Mouse (Mus musculus): ENCODE measurements around the gene Naf1. TPM values are rescaled to one million over a fixed set of nuclear protein-coding genes. Genes with fewer than 3 reads are reported as not detected.
A peak's percentile ranks its signal among the peaks of the same experiment; 100 is the strongest.

Gene Naf1
- polyA plus RNA-seq (2015; fragmentation: Nextera tagmentation; extraction: Ambion mirVana) = 1.8 and 2.7 TPM in 2 replicates

GRCm38 (mm10) chr8:66860023-66860422, at the start of gene Naf1:
Gene Naf1 (plus strand): TSS chr8:66860217.
- peak within 1 kb of the TSS; percentile 76 for H3K27ac ChIP-seq
- under 1% methylated on average over 37 of the region's 37 CpGs for WGBS
- H3K27me3 ChIP-seq = no peaks in the 10 kb centered on the region
- H3K9me3 ChIP-seq = no peaks in the 10 kb centered on the region
- peak within 1 kb of the TSS; percentile 77 for H3K9ac ChIP-seq (replicated peaks)
- peaks cover 2% of the 10 kb centered on the region; the same call in 1 of the 2 replicates for H3K36me3 ChIP-seq
- peak; percentile 98 for ATAC-seq
- H3K4me1 ChIP-seq (replicated peaks) = peaks cover 23% of the 10 kb centered on the region
- peak within 1 kb of the TSS; percentile 84 for H3K4me3 ChIP-seq (replicated peaks)
- peak within 1 kb of the TSS; percentile 87 for H3K4me2 ChIP-seq (replicated peaks)

DNA sequence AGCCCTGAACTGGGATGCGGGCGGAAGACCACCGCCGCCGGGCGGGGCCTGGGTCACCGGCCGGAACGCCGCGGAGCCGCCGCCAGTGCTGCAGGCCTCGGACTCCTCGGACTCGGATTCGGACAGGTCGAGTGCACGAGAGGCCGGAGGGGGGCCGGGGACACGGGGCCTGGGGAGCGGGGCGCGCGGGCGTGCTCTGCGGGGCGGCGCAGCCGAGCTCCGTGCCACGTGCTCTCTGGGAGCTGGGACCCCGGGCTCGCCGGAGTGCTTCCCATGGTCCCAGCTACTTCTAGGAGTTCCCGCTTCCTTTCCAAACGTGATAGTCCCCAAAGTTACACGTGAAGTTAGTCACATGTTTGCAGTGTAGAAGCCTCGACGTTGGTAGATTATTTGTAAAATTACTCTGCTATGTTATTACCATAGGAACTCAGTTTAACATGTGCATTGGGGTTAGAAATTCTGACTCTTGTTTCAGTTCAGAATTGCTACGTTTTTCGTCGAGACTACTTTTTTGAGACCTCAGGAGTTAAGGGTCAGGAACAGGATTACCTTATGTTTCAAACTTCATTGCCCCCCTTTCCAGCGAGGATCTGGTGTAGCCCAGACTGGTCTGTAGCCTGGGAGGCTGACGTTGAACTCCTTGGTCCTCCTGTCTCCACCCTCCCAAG, 1.0 kb downstream of the Naf1 start:
- Histone ChIP-seq H3K4me3 (replicated peaks) (peak overlapping the region; percentile 84), H3K9me3 (no peaks in the 10 kb centered on the region), H3K36me3 (peaks cover 3% of the 10 kb centered on the region; the same call in 1 of the 2 replicates), H3K4me2 (replicated peaks) (peak overlapping the region; percentile 87), H3K27me3 (no peaks in the 10 kb centered on the region), H3K9ac (replicated peaks) (peak overlapping the region; percentile 77), H3K27ac (no peak overlapping the region), H3K4me1 (replicated peaks) (peaks cover 23% of the 10 kb centered on the region)
- under 1% methylated on average over 46 of the region's 46 CpGs for WGBS
- ATAC-seq = peak; percentile 75

GRCm38 (mm10) chr8:66861589-66862500, 1.8 kb downstream of the Naf1 start:
- H3K9me3 ChIP-seq = no peaks in the 10 kb centered on the region
- H3K36me3 ChIP-seq = peaks cover 3% of the 10 kb centered on the region; the same call in 1 of the 2 replicates
- H3K27me3 ChIP-seq = no peaks in the 10 kb centered on the region
- peak overlapping the region; percentile 87 for H3K4me2 ChIP-seq (replicated peaks)
- peaks cover 23% of the 10 kb centered on the region for H3K4me1 ChIP-seq (replicated peaks)
- peak overlapping the region; percentile 84 for H3K4me3 ChIP-seq (replicated peaks)
- no peak overlapping the region for H3K27ac ChIP-seq
- H3K9ac ChIP-seq (replicated peaks) = peak overlapping the region; percentile 19; the same call in 1 of the 2 replicates
- WGBS = 56% methylated on average over 5 of the region's 5 CpGs
- ATAC-seq = no peak

GRCm38 (mm10) chr8:66863761-66864160, 3.7 kb downstream of the Naf1 start:
- Histone ChIP-seq H3K36me3 (peaks cover 3% of the 10 kb centered on the region; the same call in 1 of the 2 replicates), H3K9me3 (no peaks in the 10 kb centered on the region), H3K4me1 (replicated peaks) (peaks cover 23% of the 10 kb centered on the region), H3K4me2 (replicated peaks) (no peak overlapping the region), H3K27ac (no peak overlapping the region), H3K9ac (replicated peaks) (no peak overlapping the region), H3K4me3 (replicated peaks) (no peak overlapping the region), H3K27me3 (no peaks in the 10 kb centered on the region)
- 93% methylated on average over 3 of the region's 3 CpGs for WGBS
- no peak for ATAC-seq

- H3K4me2 ChIP-seq (replicated peaks) = no peak overlapping the region
- 80% methylated on average over 1 of the region's 1 CpGs for WGBS
- H3K36me3 ChIP-seq = peaks cover 3% of the 10 kb centered on the region; the same call in 1 of the 2 replicates
- no peak overlapping the region for H3K27ac ChIP-seq
- peaks cover 23% of the 10 kb centered on the region for H3K4me1 ChIP-seq (replicated peaks)
- no peaks in the 10 kb centered on the region for H3K9me3 ChIP-seq
- H3K4me3 ChIP-seq (replicated peaks) = no peak overlapping the region
- H3K27me3 ChIP-seq = no peaks in the 10 kb centered on the region
- H3K9ac ChIP-seq (replicated peaks) = no peak overlapping the region
- no peak for ATAC-seq
Observed at GRCm38 (mm10) chr8:66865120-66865519, 5.1 kb downstream of the Naf1 start.

- no peak for ATAC-seq
- Histone ChIP-seq H3K36me3 (peaks cover 3% of the 10 kb centered on the region; the same call in 1 of the 2 replicates), H3K9me3 (no peaks in the 10 kb centered on the region), H3K9ac (replicated peaks) (no peak overlapping the region), H3K27ac (no peak overlapping the region), H3K4me1 (replicated peaks) (peaks cover 6% of the 10 kb centered on the region; the same call in 1 of the 2 replicates), H3K27me3 (no peaks in the 10 kb centered on the region), H3K4me3 (replicated peaks) (no peak overlapping the region), H3K4me2 (replicated peaks) (no peak overlapping the region)
- 76% methylated on average over 3 of the region's 3 CpGs for WGBS
Observed at GRCm38 (mm10) chr8:66867679-66868078, 7.7 kb downstream of the Naf1 start.

GRCm38 (mm10) chr8:66869211-66869932, 9.4 kb downstream of the Naf1 start:
- whole genome bisulfite sequencing = 12% methylated on average over 1 of the region's 1 CpGs
- no peaks in the 10 kb centered on the region for H3K27me3 ChIP-seq
- no peak overlapping the region for H3K4me3 ChIP-seq (replicated peaks)
- H3K9ac ChIP-seq (replicated peaks) = no peak overlapping the region
- H3K36me3 ChIP-seq = peaks cover 3% of the 10 kb centered on the region; the same call in 1 of the 2 replicates
- no peaks in the 10 kb centered on the region for H3K9me3 ChIP-seq
- ATAC-seq = no peak
- no peak overlapping the region for H3K4me2 ChIP-seq (replicated peaks)
- no peaks in the 10 kb centered on the region for H3K4me1 ChIP-seq (replicated peaks)
- H3K27ac ChIP-seq = no peak overlapping the region

- Histone ChIP-seq H3K4me3 (replicated peaks) (no peak overlapping the region), H3K9me3 (no peaks in the 10 kb centered on the region), H3K9ac (replicated peaks) (no peak overlapping the region), H3K4me1 (replicated peaks) (no peaks in the 10 kb centered on the region), H3K27ac (no peak overlapping the region), H3K4me2 (replicated peaks) (no peak overlapping the region), H3K36me3 (no peaks in the 10 kb centered on the region; the same call in 1 of the 2 replicates), H3K27me3 (no peaks in the 10 kb centered on the region)
- ATAC-seq = no peak
- WGBS = 67% methylated on average over 1 of the region's 1 CpGs
Observed at GRCm38 (mm10) chr8:66883866-66884265, 23.8 kb downstream of the Naf1 start.

DNA sequence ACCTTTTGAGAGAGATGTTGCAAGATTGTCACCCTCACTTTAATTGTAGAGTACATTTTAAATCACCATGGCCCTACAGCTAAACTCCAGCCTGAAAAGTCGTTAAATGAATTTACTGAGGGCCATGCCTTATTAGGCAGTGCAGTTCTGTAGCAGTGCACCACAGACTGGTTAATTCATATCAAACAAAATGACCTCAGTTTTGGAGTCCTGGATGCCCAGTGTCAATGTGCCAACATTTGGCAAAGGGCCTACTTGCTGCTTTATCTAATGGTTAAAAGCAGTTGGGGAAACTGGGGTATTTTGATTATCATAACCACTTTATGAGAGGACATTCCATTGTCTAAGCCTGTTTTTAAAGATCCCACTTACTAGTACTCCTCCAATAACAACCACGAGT, 31.9 kb downstream of the Naf1 start:
- WGBS = 95% methylated on average over 2 of the region's 2 CpGs
- H3K9me3 ChIP-seq = no peaks in the 10 kb centered on the region

DNA sequence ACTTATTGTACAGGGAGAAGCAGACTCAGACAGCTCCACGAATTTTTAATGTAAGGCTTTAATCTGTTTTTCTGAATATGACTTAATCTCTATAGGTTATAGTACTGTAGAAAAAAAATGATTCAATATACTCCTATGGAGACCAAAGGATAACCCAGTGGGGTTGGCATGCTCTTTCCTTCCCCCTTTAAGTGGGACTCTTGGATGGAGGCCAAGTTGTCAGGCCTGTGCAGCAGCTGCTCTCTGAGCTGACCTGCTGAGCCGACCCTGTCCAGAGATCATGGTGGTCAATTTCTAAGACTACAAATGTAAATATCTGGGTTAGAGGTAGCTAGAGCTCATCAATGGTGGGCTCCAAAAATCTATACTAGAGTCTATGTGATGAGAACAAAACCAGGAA, 45.0 kb downstream of the Naf1 start:
- Histone ChIP-seq H3K4me3 (replicated peaks) (no peak overlapping the region), H3K27ac (no peak overlapping the region), H3K9ac (replicated peaks) (no peak overlapping the region), H3K27me3 (no peaks in the 10 kb centered on the region), H3K36me3 (no peaks in the 10 kb centered on the region), H3K4me2 (replicated peaks) (no peak overlapping the region), H3K4me1 (replicated peaks) (no peaks in the 10 kb centered on the region), H3K9me3 (no peaks in the 10 kb centered on the region)
- 71% methylated on average over 2 of the region's 2 CpGs for WGBS
- ATAC-seq = 0 out of 2 replicates have a peak, but pooled peaks have one; percentile 34

More for the DNA sequence above, 31.9 kb downstream of the Naf1 start:
- Histone ChIP-seq H3K4me3 (replicated peaks) (no peak overlapping the region), H3K27ac (no peak overlapping the region), H3K4me2 (replicated peaks) (no peak overlapping the region), H3K4me1 (replicated peaks) (no peaks in the 10 kb centered on the region), H3K9ac (replicated peaks) (no peak overlapping the region), H3K36me3 (peaks cover 3% of the 10 kb centered on the region; the same call in 1 of the 2 replicates), H3K27me3 (no peaks in the 10 kb centered on the region)
- no peak for ATAC-seq

GRCm38 (mm10) chr8:66905557-66905956, 45.5 kb downstream of the Naf1 start:
- Histone ChIP-seq H3K9me3 (no peaks in the 10 kb centered on the region), H3K4me1 (replicated peaks) (peaks cover under 1% of the 10 kb centered on the region; the same call in 1 of the 2 replicates), H3K27me3 (no peaks in the 10 kb centered on the region), H3K9ac (replicated peaks) (no peak overlapping the region), H3K4me2 (replicated peaks) (no peak overlapping the region), H3K27ac (no peak overlapping the region), H3K36me3 (no peaks in the 10 kb centered on the region), H3K4me3 (replicated peaks) (no peak overlapping the region)
- ATAC-seq = no peak
- 89% methylated on average over 4 of the region's 4 CpGs for WGBS

Data from midbrain, embryonic 13.5 days (tissue).